Mouse (Mus musculus): ENCODE data around the gene Shroom3.

The Shroom3 gene

GRCm38 (mm10) chr5:92796089-92796990 is 113.1 kb downstream of the Shroom3 start:
- DNase-seq (ENCODE audit: low read depth, low spot score), result no peak
- no peaks in the 10 kb centered on the region for H3K27me3 ChIP-seq (ENCODE audit: control insufficient read depth, insufficient read depth, low read length, poor library complexity, severe bottlenecking)
- H3K36me3 ChIP-seq (ENCODE audit: control insufficient read depth, insufficient read depth, low read length, poor library complexity, severe bottlenecking), result no peaks in the 10 kb centered on the region

DNA sequence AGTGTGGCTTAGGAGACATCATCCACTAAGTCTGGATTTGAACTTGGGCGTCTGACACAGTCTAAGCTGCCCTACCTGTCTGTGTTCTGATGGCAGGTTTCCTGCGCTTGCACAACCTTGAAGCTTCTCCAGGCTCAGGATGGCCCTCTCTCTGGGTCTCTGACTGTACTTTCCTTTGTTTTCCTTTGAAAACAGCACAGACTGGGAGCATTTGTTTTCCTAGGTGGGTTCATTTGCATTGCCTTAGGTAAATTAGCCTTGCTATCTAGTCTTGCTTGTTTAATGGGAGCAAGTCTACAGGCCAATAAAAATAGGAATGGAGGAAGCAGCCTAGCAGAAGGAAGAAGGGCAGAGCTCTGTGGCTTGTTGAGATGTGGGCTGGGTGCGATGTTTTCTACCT is 114.7 kb downstream of the Shroom3 start:
- no peaks in the 10 kb centered on the region for H3K27me3 ChIP-seq (ENCODE audit: control insufficient read depth, insufficient read depth, low read length, poor library complexity, severe bottlenecking)
- no peaks in the 10 kb centered on the region for H3K36me3 ChIP-seq (ENCODE audit: control insufficient read depth, insufficient read depth, low read length, poor library complexity, severe bottlenecking)
- DNase-seq (ENCODE audit: low read depth, low spot score), result no peak

GRCm38 (mm10) chr5:92804379-92804778 is 121.1 kb downstream of the Shroom3 start:
- Histone ChIP-seq H3K27me3 (ENCODE audit: control insufficient read depth, insufficient read depth, low read length, poor library complexity, severe bottlenecking) (no peaks in the 10 kb centered on the region; the same call in 1 of the 2 replicates), H3K36me3 (ENCODE audit: control insufficient read depth, insufficient read depth, low read length, poor library complexity, severe bottlenecking) (no peaks in the 10 kb centered on the region)
- DNase-seq (ENCODE audit: low read depth, low spot score), result no peak

DNA sequence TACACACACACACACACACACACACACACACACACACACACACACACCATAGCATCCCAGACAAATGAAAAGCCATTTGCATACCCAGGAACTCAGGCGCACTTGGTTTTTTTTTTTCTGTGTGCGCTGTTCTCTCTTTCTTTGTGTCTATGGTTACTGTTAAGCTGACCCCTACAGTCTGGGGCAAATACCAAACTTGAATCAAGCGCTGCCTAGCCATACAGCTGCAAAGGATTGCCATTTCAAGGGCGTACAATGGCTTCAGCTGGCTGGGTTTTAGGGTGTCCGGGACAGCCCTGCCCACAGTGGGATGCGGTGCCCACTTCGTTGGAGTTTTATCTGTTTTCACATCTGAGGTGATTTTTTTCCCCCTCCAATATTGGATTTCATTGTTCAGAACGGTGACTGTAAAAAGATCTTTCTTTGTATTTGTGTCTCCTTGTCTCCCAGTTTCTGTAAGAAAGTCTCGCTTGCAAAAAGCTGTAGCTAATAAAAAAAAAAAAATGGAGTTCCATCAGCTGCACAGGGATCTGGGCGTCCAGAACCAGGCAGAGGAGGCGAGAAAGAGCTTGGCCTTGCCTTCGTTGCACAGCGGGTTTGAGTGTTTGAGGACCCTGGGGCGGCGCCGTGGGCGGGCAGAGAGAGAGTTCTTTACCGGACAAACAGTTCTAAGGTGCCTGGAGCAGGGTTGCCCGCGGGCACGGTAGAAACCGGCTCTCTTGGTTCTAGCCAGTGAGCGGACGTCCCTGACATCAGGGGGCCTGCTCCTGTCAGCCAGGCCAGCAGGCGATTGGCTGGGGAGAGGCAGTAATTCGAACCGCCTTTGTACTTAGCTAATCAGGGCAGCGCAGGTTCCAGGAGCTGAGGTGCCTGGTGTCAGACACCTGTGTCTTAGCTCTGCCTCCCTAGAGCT is 125.5 kb downstream of the Shroom3 start:
- no peaks in the 10 kb centered on the region for H3K36me3 ChIP-seq (ENCODE audit: control insufficient read depth, insufficient read depth, low read length, poor library complexity, severe bottlenecking)
- H3K27me3 ChIP-seq (ENCODE audit: control insufficient read depth, insufficient read depth, low read length, poor library complexity, severe bottlenecking), result no peaks in the 10 kb centered on the region; the same call in 1 of the 2 replicates
- DNase-seq (ENCODE audit: low read depth, low spot score), result no peak

- no peaks in the 10 kb centered on the region for H3K36me3 ChIP-seq (ENCODE audit: control insufficient read depth, insufficient read depth, low read length, poor library complexity, severe bottlenecking)
- no peaks in the 10 kb centered on the region; the same call in 1 of the 2 replicates for H3K27me3 ChIP-seq (ENCODE audit: control insufficient read depth, insufficient read depth, low read length, poor library complexity, severe bottlenecking)
- no peak for DNase-seq (ENCODE audit: low read depth, low spot score)
Measured at GRCm38 (mm10) chr5:92809416-92809750, 126.1 kb downstream of the Shroom3 start.

GRCm38 (mm10) chr5:92810922-92811533 is 127.8 kb downstream of the Shroom3 start:
- Histone ChIP-seq H3K36me3 (ENCODE audit: control insufficient read depth, insufficient read depth, low read length, poor library complexity, severe bottlenecking) (no peaks in the 10 kb centered on the region), H3K27me3 (ENCODE audit: control insufficient read depth, insufficient read depth, low read length, poor library complexity, severe bottlenecking) (no peaks in the 10 kb centered on the region; the same call in 1 of the 2 replicates)
- DNase-seq (ENCODE audit: low read depth, low spot score), result no peak

- no peak for DNase-seq (ENCODE audit: low read depth, low spot score)
- H3K36me3 ChIP-seq (ENCODE audit: control insufficient read depth, insufficient read depth, low read length, poor library complexity, severe bottlenecking), result no peaks in the 10 kb centered on the region
- no peaks in the 10 kb centered on the region; the same call in 1 of the 2 replicates for H3K27me3 ChIP-seq (ENCODE audit: control insufficient read depth, insufficient read depth, low read length, poor library complexity, severe bottlenecking)
Measured at GRCm38 (mm10) chr5:92811761-92812160, 128.5 kb downstream of the Shroom3 start.

DNA sequence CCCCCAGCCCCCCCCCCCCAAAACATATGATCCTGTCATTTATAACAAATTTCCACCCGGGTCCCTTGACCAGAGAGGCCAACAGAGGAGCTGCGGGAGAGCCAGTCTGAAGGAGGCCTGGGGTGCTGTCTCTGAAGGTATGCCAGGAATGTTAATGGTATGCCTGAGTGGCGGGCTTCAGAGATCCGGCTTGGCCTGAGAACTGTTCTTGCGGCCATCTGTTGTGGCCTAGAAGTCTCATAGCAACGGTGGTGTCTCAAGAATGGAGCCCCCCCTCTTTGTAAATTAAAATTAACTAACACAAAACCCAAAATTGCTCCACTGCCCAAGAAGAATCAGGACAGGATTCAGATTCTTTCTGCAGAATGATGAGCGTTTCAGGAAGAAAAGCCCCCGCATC is 129.7 kb downstream of the Shroom3 start:
- Histone ChIP-seq H3K36me3 (ENCODE audit: control insufficient read depth, insufficient read depth, low read length, poor library complexity, severe bottlenecking) (no peaks in the 10 kb centered on the region), H3K27me3 (ENCODE audit: control insufficient read depth, insufficient read depth, low read length, poor library complexity, severe bottlenecking) (no peaks in the 10 kb centered on the region; the same call in 1 of the 2 replicates)
- no peak for DNase-seq (ENCODE audit: low read depth, low spot score)

- Histone ChIP-seq H3K36me3 (ENCODE audit: control insufficient read depth, insufficient read depth, low read length, poor library complexity, severe bottlenecking) (no peaks in the 10 kb centered on the region), H3K27me3 (ENCODE audit: control insufficient read depth, insufficient read depth, low read length, poor library complexity, severe bottlenecking) (no peaks in the 10 kb centered on the region)
- DNase-seq (ENCODE audit: low read depth, low spot score), result no peak
Measured at GRCm38 (mm10) chr5:92813562-92813961, 130.3 kb downstream of the Shroom3 start.

- Histone ChIP-seq H3K27me3 (ENCODE audit: control insufficient read depth, insufficient read depth, low read length, poor library complexity, severe bottlenecking) (no peaks in the 10 kb centered on the region), H3K36me3 (ENCODE audit: control insufficient read depth, insufficient read depth, low read length, poor library complexity, severe bottlenecking) (no peaks in the 10 kb centered on the region)
- DNase-seq (ENCODE audit: low read depth, low spot score), result no peak
Measured at GRCm38 (mm10) chr5:92814621-92815020, 131.4 kb downstream of the Shroom3 start.

DNA sequence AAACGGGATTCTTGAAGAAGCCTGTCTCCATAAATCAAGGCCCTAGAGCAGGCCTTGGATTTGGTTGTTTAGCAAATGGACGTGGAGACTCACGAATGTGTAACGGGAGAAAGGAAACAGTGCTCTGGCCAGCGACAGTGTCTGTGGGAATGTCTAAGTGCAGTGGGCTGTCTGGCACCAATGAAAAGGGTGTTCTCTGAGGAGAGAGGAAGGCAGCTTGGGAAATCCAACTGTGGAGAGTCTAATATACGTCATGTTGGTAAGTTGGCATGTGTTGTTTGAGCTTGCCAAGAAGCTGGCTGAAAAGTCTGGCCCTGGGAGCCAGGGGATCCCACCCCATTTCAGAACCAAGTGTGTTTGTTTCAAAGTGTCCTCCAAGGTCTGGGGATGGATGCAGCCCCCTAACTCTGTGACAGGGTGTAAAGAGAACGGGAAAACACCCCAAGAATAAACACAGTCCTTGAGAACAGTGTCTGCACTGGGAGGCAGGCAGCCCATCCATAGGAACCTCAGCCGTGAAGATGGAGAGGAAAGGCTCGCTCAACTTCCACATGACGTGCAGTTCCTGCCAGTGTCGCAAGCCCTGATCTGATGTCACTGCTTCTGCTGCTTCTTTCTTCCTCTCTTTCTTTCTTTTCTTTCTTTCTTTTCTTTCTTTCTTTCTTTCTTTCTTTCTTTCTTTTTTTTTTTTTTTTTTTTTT is 134.0 kb downstream of the Shroom3 start:
- DNase-seq (ENCODE audit: low read depth, low spot score), result no peak
- Histone ChIP-seq H3K27me3 (ENCODE audit: control insufficient read depth, insufficient read depth, low read length, poor library complexity, severe bottlenecking) (no peaks in the 10 kb centered on the region), H3K36me3 (ENCODE audit: control insufficient read depth, insufficient read depth, low read length, poor library complexity, severe bottlenecking) (no peaks in the 10 kb centered on the region)

GRCm38 (mm10) chr5:92821370-92821769 is 138.1 kb downstream of the Shroom3 start:
- Histone ChIP-seq H3K36me3 (ENCODE audit: control insufficient read depth, insufficient read depth, low read length, poor library complexity, severe bottlenecking) (no peaks in the 10 kb centered on the region), H3K27me3 (ENCODE audit: control insufficient read depth, insufficient read depth, low read length, poor library complexity, severe bottlenecking) (no peaks in the 10 kb centered on the region)
- no peak for DNase-seq (ENCODE audit: low read depth, low spot score)

DNA sequence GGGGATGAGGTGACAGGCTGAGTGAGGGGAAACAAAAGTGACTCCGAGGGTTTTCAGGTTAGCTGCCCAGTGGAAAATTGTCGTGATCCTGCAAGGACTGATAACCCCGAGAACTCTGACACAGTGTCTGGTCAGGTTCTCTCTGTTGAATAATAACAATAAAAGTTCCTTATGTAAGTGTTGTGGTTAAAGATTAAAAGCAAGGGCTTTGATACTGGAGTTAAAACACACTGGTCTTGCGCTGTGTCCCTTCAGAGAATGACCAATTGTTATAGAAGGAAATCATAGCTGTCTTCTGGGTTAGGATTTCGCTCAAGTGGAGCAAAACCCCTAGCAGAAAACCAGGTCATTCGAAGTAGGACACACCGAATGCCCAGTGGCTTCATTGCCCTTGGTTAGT is 140.3 kb downstream of the Shroom3 start:
- no peaks in the 10 kb centered on the region for H3K36me3 ChIP-seq (ENCODE audit: control insufficient read depth, insufficient read depth, low read length, poor library complexity, severe bottlenecking)
- H3K27me3 ChIP-seq (ENCODE audit: control insufficient read depth, insufficient read depth, low read length, poor library complexity, severe bottlenecking), result no peaks in the 10 kb centered on the region
- no peak for DNase-seq (ENCODE audit: low read depth, low spot score)

DNA sequence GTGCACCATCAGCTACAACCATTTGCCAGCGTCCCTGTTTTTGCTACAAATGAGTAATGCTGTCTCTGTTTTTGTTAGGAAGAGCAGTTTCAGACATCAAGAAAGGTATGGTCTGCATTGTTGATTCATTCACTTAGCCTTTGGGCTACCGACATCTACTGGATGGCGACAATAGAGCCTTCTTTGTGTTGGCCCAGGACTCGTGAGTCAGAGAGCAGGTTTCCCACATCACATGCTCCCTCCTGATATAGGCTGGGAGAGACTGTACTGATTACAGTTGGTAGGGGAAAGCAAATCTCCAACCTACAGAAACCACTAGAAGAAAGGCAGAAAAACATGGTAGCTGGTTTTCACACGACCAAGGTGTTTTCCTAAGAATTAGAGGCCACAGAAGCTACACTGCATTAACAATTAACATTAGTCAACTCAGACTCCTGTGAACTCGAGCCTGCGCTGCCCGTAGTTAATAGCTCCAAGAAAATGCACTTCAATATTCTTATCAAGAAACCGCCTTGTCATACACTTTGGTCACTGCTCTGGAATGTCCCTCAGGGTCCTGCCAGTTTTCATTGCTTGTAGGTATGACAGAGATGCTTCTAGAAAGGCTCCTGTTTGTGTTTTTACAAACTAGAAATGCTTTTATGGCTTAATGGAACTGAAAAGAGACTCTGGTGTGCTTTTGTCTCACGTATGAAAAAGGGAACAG is 141.2 kb downstream of the Shroom3 start:
- Histone ChIP-seq H3K27me3 (ENCODE audit: control insufficient read depth, insufficient read depth, low read length, poor library complexity, severe bottlenecking) (no peaks in the 10 kb centered on the region), H3K36me3 (ENCODE audit: control insufficient read depth, insufficient read depth, low read length, poor library complexity, severe bottlenecking) (no peaks in the 10 kb centered on the region)
- DNase-seq (ENCODE audit: low read depth, low spot score), result no peak
